Mouse (Mus musculus) kidney, adult 2 months (tissue): ENCODE measurements at regions not wholly inside any gene's neighbourhood (a gene's known extent, or its start where the extent isn't known, plus 50 kb on each side); places are given as distances from the start of the nearest gene placed in this dataset.

Experiments
- CTCF ChIP-seq: fragments of 200-500 bp; conservative IDR thresholded peaks from 2 replicates; pipeline ENCODE4 v1.5.1; 2011; ENCODE audit warnings: low read depth, mild to moderate bottlenecking, control low read depth, low read length, moderate library complexity, mixed read lengths; ENCODE audit not compliant: insufficient read depth, insufficient read length
- POLR2A ChIP-seq: fragments of 200-500 bp; IDR thresholded peaks from one replicate; pipeline ENCODE4 v1.6.1; 2011; ENCODE audit warnings: low read depth, low read length, control low read depth

DNA sequence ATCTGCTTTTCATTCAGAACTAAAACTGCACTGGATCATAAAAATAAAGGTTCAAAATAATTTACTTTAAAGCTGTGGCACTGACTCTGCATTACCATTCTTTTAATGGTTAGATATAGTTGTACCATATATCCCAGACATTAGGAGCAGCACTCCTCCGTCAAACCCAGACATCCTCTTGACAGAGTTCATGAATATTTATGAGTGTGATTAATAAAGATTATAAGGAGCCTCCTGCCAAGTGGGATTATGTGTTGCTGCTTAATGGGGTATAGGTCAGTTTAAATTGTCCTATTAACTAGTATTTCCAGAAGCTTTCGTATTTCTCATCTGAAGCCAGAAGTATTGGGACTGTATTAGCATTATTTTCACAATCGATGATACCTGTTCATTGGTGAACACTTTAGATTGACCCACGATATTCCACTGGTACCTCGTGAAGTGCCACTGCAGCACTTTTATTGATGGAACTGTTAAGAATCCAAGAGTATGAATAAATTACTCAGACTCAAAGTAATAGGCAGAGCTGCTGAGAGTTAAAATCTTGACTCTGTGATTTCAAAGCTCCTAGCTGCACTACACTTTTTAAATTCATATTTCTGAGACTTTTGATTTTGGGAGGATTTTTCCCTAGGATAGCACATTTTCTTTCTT lies 2983.8 kb upstream of the Lrrc6 start:
- TF ChIP-seq CTCF, result no peak
- TF ChIP-seq POLR2A, result no peak
